Mouse (Mus musculus) naive thymus-derived CD4-positive, alpha-beta T cell, adult 5 months (primary cell): Measurements from ENCODE around the gene Acss2. TPM values are rescaled to one million over a fixed set of nuclear protein-coding genes. Genes with fewer than 3 reads are reported as not detected.

Experiments
- polyA plus RNA-seq: library from polyadenylated mRNA; unstranded; fragments of 100-300 nt; shearing (Covaris generic); gene quantifications from one replicate; pipeline ENCODE4 v1.2.1, GENCODE M21; 2017

Acss2 gene
- polyA plus RNA-seq: 106 TPM

DNA sequence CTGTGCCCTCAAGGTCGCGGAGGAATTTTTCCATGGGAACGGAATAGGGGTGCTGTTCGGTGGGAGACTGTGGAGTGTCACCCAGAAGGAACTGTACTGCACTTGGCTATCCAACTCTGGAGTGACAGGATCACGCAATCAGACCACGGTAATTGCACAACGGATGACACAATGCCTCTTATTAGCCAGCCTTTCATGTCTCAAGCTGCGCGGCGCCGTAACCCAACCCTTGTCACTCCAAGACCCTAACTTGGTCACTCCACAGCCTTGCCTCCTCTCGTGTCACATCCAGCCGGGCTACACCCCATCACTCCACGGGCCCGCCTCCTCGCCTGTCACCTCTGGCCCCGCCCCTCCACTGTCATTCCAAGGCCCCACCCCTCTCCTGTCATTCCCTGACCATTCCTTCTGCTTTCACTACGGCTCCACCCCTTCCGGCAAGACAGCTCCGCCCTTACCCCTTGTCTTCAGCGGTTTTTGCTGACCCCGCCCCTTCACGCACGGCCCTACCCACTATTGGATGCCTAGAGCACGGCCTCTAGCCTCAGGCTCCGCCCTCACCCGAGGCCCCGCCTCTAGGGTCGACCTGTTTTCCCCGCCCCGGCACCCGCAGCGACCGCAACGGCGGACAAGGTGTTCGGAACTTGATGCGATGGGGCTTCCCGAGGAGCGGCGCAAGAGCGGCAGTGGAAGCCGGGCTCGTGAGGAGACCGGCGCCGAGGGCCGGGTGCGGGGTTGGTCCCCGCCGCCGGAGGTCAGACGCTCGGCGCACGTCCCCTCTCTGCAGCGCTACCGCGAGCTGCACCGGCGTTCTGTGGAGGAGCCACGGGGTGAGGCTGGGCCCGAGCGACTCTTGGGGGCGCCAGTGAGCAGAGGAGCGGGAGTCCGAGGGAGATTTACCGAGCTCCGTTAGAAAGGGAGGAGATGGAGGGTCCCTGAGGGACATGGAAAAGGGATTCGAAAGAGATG, at the start of gene Acss2, which contains the start of gene Ggt7:
Acss2 (plus strand) TSS at position 494 of the 969 bp plus-strand sequence.
Ggt7 (minus strand) TSS at position 783 of the 969 bp plus-strand sequence.

DNA sequence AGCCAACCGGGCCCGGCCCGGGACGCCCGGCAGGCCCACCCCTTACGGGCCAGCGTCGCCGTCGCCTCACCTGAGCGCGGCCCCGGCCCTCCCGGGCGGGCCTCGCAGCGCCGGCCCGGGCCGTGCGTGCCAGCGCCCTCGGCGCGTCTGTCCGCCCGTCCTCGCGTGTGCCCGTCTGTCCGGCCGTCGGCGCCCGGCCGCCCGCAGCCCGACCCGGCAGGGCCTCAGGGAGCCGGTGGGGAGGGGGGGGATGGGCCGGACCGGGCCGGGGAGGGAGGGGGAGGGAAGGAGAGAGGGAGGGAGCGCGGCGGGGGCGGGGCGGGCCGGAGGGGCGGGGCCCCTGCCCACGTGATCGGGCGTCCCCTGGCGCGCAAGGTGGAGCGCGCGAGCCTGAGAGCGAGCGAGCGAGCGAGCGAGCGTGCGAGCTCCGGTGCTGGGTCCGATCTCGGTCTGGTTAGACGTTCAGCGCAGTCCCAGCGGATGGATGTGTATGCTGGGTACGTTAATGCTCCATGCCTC, 44.1 kb upstream of the Acss2 start, which contains the start of gene Ncoa6:
Ncoa6 (minus strand) TSS at position 325 of the 519 bp plus-strand sequence.

DNA sequence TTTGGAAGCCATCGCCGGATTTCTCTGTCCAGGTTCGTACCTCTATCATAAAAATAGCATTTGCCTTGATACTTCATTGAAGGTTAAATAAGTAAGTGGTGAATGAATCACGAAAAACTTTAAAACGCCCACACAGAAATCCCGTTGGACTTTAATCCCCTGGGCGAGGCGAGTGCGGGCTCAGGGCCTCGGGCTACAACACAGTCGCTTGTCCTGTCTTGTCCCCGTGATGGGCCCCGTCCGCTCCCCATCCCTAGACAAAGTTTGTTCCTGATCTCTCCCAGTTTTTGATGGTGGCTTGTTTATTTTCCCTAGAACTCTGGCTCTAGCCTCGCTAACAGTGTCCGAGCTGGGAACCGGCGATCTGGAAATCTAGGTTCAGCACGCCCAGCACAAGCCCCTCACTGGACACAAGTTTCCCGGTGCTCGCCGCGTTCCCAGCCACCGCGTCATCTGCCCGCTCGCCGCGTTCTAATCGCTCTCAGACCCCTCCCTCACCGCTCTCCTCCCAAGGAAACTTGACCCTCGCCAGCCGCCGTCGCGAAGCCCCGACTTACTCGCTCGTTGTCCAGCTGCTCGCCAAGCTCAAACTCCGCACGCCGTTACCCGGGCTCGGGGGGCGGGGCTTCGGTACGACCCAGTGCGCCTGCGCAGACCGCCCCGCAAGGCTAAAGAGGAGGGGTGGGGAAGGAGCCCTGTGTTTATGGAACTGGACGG, 74.5 kb downstream of the Acss2 start, which contains the start of gene Gss:
Gss (minus strand) TSS at position 674 of the 717 bp plus-strand sequence.

DNA sequence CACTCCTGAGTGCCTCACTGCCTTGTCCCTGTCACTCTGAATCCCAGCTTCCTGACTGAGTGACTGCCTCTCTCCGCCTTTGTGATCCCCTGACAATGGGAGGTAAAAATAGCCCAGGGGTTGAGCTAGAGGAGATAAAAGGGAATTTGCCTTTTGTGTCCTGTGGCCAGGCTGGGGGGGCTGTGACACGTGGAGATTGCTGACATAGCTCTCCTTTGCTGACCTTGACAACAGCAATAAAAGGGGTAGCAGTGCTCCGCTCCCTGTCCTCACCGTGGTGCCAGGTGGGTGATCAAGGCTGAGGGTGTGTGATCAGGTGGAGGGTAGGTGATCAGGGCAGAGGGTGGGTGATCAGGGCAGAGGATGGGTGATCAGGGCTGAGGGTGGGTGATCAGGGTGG, 93.2 kb downstream of the Acss2 start, which contains the start of gene Myh7b:
Myh7b (plus strand) TSS at position 235 of the 400 bp plus-strand sequence.

Other genes with a start within 250 kb of the Acss2 start
- 87.8 TPM for gene Map1lc3a, start 241.7 kb upstream of the Acss2 start, polyA plus RNA-seq
- 24.6 TPM for gene Pigu, start 160.5 kb upstream of the Acss2 start, polyA plus RNA-seq
- gene Trp53inp2, start 136.9 kb upstream of the Acss2 start, polyA plus RNA-seq: 32.5 TPM
- 34.7 TPM for gene Ncoa6, start 44.1 kb upstream of the Acss2 start, polyA plus RNA-seq
- 4.5 TPM for gene Ggt7, start 289 bp downstream of the Acss2 start, polyA plus RNA-seq
- gene Gss, start 74.9 kb downstream of the Acss2 start, polyA plus RNA-seq: 15.8 TPM
- 0.22 TPM for gene Myh7b, start 93.3 kb downstream of the Acss2 start, polyA plus RNA-seq
- gene Trpc4ap, start 174.4 kb downstream of the Acss2 start, polyA plus RNA-seq: 241 TPM
- gene Edem2, start 211.5 kb downstream of the Acss2 start, polyA plus RNA-seq: 47.7 TPM
- gene Gm17581, start 217.9 kb downstream of the Acss2 start, polyA plus RNA-seq: not detected
- gene Procr, start 233.2 kb downstream of the Acss2 start, polyA plus RNA-seq: not detected